Mouse (Mus musculus): Measurements from ENCODE around the gene Tcea3. TPM values are rescaled to one million over a fixed set of nuclear protein-coding genes. Genes with fewer than 3 reads are reported as not detected.
A peak's percentile ranks its signal among the peaks of the same experiment; 100 is the strongest.

Gene Tcea3
- polyA plus RNA-seq, 1 experiment, result 57.1 TPM

DNA sequence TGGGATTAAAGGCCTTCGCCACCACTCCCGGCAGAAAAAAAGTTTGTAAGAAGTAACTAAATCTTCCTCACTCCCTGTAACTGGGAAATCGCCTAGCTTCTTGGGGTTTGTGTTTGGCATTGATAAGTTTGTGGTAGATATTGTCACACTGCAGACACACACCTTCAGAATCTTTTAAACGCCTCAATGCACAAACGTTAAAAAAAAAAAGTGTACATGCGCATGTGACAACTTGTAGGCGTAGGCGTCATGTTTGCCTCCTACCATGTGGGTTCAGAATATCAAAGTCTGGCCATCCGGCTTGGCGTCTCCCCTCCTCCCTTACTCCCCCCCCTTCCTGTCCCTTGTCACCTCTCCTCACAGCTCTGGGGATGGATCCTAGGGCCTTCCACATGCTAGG, 9.2 kb downstream of the Tcea3 start:
- no peaks in the 10 kb centered on the region for H3K9me3 ChIP-seq (replicated peaks; ENCODE audit: control insufficient read depth, insufficient read depth, low read length, poor library complexity, severe bottlenecking)
- H3K4me3 ChIP-seq (ENCODE audit: low read depth, low read length), result no peak overlapping the region
- no peak overlapping the region for H3K27ac ChIP-seq (ENCODE audit: insufficient read depth, low read length)
- H3K27me3 ChIP-seq (ENCODE audit: control insufficient read depth, insufficient read depth, low read length, poor library complexity, severe bottlenecking), result no peaks in the 10 kb centered on the region
- H3K4me1 ChIP-seq (ENCODE audit: control insufficient read depth, insufficient read depth, low read length), result no peaks in the 10 kb centered on the region
- H3K36me3 ChIP-seq (ENCODE audit: control insufficient read depth, insufficient read depth, low read length, poor library complexity, severe bottlenecking), result peaks cover 6% of the 10 kb centered on the region; the same call in 1 of the 2 replicates
- TF ChIP-seq CTCF (IDR thresholded peaks at IDR 0.05; ENCODE audit: low read depth, low read length), result no peak
- no peak for TF ChIP-seq EP300 (IDR thresholded peaks at IDR 0.05; ENCODE audit: insufficient read depth, low read depth, low read length)
- no peak for TF ChIP-seq POLR2A (IDR thresholded peaks at IDR 0.05; ENCODE audit: insufficient read depth, low read length)
- H3K9ac ChIP-seq (ENCODE audit: low read depth, poor library complexity, severe bottlenecking), result no peak overlapping the region

DNA sequence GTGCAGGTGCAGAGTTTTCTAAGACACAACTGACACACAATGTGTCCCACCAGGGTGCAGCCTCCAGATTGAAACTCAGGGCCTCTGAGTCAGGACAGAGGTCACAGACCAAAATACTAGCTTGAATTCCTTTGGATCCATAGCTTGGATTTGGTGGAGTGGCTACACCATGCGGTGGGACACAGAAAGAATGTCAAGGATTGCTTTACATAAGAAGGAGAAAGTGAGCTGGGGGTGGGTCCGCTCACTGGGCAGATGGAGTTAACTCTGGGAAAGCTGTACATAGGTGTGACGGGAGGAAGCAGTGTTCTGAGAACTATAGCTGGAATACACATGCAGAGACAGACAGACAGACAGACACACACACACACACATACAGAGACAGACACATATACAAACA, 12.4 kb downstream of the Tcea3 start:
- Histone ChIP-seq H3K27ac (ENCODE audit: insufficient read depth, low read length) (no peak overlapping the region), H3K4me3 (ENCODE audit: low read depth, low read length) (no peak overlapping the region), H3K4me1 (ENCODE audit: control insufficient read depth, insufficient read depth, low read length) (no peaks in the 10 kb centered on the region), H3K9me3 (replicated peaks; ENCODE audit: control insufficient read depth, insufficient read depth, low read length, poor library complexity, severe bottlenecking) (no peaks in the 10 kb centered on the region), H3K9ac (ENCODE audit: low read depth, poor library complexity, severe bottlenecking) (no peak overlapping the region), H3K36me3 (ENCODE audit: control insufficient read depth, insufficient read depth, low read length, poor library complexity, severe bottlenecking) (peaks cover 6% of the 10 kb centered on the region; the same call in 1 of the 2 replicates), H3K27me3 (ENCODE audit: control insufficient read depth, insufficient read depth, low read length, poor library complexity, severe bottlenecking) (no peaks in the 10 kb centered on the region)
- TF ChIP-seq CTCF (IDR thresholded peaks at IDR 0.05; ENCODE audit: low read depth, low read length), result no peak
- TF ChIP-seq POLR2A (IDR thresholded peaks at IDR 0.05; ENCODE audit: insufficient read depth, low read length), result no peak
- no peak for TF ChIP-seq EP300 (IDR thresholded peaks at IDR 0.05; ENCODE audit: insufficient read depth, low read depth, low read length)

DNA sequence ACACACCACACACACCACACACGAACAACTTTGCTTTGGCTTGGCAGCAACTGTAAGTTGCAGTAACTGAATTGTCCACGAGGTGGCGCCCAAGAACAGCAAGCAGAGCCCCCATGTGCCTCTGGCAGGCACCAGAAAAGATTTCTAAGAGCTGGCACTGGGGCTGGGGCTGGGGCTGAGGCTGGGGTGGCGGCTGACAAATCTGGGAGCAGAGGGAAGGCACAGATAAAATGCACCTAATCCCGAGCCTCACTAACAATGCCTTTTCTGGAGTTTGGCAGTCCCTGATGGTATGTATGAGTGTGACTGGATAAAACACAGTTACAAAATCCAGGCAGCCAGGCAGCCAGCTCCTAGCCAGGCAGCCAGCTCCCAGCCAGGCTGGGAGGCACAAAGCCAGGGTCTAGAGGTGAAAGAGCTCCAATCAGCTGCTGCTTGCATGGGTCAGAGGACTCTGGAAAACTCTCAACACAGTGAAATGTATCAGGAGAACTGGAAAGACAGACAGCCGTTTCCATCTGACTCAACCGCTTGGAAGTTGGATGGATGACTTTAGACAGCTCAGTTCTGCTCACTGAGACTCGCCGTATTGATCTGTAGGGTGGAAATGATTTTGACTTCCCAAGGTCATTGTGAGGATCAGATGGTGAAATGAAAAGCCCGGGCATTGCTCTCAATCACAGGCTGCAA, 13.1 kb downstream of the Tcea3 start:
- H3K4me3 ChIP-seq (ENCODE audit: low read depth, low read length), result no peak overlapping the region
- H3K9ac ChIP-seq (ENCODE audit: low read depth, poor library complexity, severe bottlenecking), result no peak overlapping the region
- H3K27me3 ChIP-seq (ENCODE audit: control insufficient read depth, insufficient read depth, low read length, poor library complexity, severe bottlenecking), result no peaks in the 10 kb centered on the region
- peaks cover 6% of the 10 kb centered on the region; the same call in 1 of the 2 replicates for H3K36me3 ChIP-seq (ENCODE audit: control insufficient read depth, insufficient read depth, low read length, poor library complexity, severe bottlenecking)
- no peaks in the 10 kb centered on the region for H3K9me3 ChIP-seq (replicated peaks; ENCODE audit: control insufficient read depth, insufficient read depth, low read length, poor library complexity, severe bottlenecking)
- no peaks in the 10 kb centered on the region for H3K4me1 ChIP-seq (ENCODE audit: control insufficient read depth, insufficient read depth, low read length)
- H3K27ac ChIP-seq (ENCODE audit: insufficient read depth, low read length), result no peak overlapping the region
- TF ChIP-seq POLR2A (IDR thresholded peaks at IDR 0.05; ENCODE audit: insufficient read depth, low read length) (no peak), EP300 (IDR thresholded peaks at IDR 0.05; ENCODE audit: insufficient read depth, low read depth, low read length) (no peak), CTCF (IDR thresholded peaks at IDR 0.05; ENCODE audit: low read depth, low read length) (peak; percentile 87)

DNA sequence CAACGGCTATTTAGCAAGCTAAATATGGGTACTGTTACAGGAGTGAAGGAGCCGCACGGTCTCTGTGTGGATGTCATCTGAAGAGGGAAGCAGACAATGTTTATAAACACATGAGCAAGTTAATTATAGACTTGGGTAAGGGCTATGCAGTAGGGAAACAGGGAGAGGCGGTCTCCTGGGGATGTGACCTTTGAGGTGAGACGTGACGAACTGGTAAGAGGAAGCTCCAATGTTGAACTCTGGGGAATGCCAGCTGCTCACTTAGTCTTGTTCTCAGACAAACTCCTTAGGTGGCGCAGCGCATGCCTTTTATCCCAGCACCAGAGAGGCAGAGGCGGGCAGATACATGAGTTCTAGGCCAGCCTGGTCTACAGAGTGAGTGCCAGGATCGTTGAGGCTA, 14.4 kb downstream of the Tcea3 start:
- Histone ChIP-seq H3K9me3 (replicated peaks; ENCODE audit: control insufficient read depth, insufficient read depth, low read length, poor library complexity, severe bottlenecking) (no peaks in the 10 kb centered on the region), H3K27me3 (ENCODE audit: control insufficient read depth, insufficient read depth, low read length, poor library complexity, severe bottlenecking) (no peaks in the 10 kb centered on the region), H3K4me1 (ENCODE audit: control insufficient read depth, insufficient read depth, low read length) (no peaks in the 10 kb centered on the region), H3K36me3 (ENCODE audit: control insufficient read depth, insufficient read depth, low read length, poor library complexity, severe bottlenecking) (peaks cover 6% of the 10 kb centered on the region; the same call in 1 of the 2 replicates), H3K9ac (ENCODE audit: low read depth, poor library complexity, severe bottlenecking) (no peak overlapping the region), H3K4me3 (ENCODE audit: low read depth, low read length) (no peak overlapping the region), H3K27ac (ENCODE audit: insufficient read depth, low read length) (no peak overlapping the region)
- TF ChIP-seq CTCF (IDR thresholded peaks at IDR 0.05; ENCODE audit: low read depth, low read length) (no peak), EP300 (IDR thresholded peaks at IDR 0.05; ENCODE audit: insufficient read depth, low read depth, low read length) (no peak), POLR2A (IDR thresholded peaks at IDR 0.05; ENCODE audit: insufficient read depth, low read length) (no peak)

DNA sequence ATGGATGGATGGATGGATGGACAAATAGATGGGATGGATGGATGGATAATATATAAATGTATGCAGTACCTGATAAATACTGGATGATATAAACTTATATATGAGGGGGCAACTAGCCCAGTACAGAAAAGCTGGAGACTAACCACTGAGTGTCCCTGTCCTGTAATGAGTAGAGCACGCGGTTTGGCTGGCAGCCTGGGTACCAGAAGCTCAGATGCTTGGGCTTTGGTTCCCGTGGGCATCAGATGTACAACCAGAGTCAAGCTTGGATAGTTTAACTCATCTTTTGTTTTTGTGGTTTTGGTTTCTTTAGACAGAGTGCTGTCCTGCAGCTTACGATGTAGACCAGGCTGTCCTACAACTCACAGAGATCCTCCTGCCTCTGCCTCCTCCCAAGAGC, 16.0 kb downstream of the Tcea3 start:
- Histone ChIP-seq H3K27ac (ENCODE audit: insufficient read depth, low read length) (no peak overlapping the region), H3K36me3 (ENCODE audit: control insufficient read depth, insufficient read depth, low read length, poor library complexity, severe bottlenecking) (no peaks in the 10 kb centered on the region), H3K9me3 (replicated peaks; ENCODE audit: control insufficient read depth, insufficient read depth, low read length, poor library complexity, severe bottlenecking) (no peaks in the 10 kb centered on the region), H3K4me1 (ENCODE audit: control insufficient read depth, insufficient read depth, low read length) (no peaks in the 10 kb centered on the region), H3K4me3 (ENCODE audit: low read depth, low read length) (no peak overlapping the region), H3K9ac (ENCODE audit: low read depth, poor library complexity, severe bottlenecking) (no peak overlapping the region), H3K27me3 (ENCODE audit: control insufficient read depth, insufficient read depth, low read length, poor library complexity, severe bottlenecking) (no peaks in the 10 kb centered on the region)
- TF ChIP-seq POLR2A (IDR thresholded peaks at IDR 0.05; ENCODE audit: insufficient read depth, low read length) (no peak), EP300 (IDR thresholded peaks at IDR 0.05; ENCODE audit: insufficient read depth, low read depth, low read length) (no peak)

DNA sequence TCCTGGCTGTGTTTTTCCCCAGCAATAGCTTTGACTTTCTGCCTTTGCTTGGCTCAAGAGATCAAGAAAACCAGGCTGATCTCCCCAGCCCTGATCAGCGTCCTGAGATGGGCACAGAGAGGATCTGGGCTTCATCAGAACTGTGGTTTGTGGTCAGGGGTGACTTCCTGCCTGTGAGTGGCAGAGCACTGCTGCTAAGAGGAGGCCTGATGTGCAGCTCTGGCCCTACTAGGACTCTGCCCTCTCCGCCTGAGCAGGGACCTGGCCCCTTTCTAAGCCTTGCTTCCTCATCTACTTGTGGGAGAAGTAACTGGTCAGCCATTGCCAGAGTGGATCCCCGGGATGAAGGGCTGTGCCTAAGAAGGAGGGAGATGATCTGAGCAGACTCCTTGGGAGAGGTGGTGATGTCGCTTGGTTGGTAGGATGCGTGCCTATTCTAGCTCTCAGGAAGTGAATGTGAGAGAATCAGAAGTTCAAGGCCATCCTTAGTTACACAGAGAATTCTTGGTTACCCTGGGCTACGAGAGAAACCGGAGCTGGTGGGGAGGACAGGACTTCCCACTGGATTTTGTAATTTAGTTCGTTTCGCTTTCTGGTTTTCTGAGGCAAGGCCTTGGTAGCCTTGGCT, 19.3 kb downstream of the Tcea3 start:
- H3K4me1 ChIP-seq (ENCODE audit: control insufficient read depth, insufficient read depth, low read length), result no peaks in the 10 kb centered on the region
- no peaks in the 10 kb centered on the region for H3K36me3 ChIP-seq (ENCODE audit: control insufficient read depth, insufficient read depth, low read length, poor library complexity, severe bottlenecking)
- no peak overlapping the region for H3K27ac ChIP-seq (ENCODE audit: insufficient read depth, low read length)
- H3K9ac ChIP-seq (ENCODE audit: low read depth, poor library complexity, severe bottlenecking), result no peak overlapping the region
- TF ChIP-seq EP300 (IDR thresholded peaks at IDR 0.05; ENCODE audit: insufficient read depth, low read depth, low read length) (no peak), CTCF (IDR thresholded peaks at IDR 0.05; ENCODE audit: low read depth, low read length) (no peak), POLR2A (IDR thresholded peaks at IDR 0.05; ENCODE audit: insufficient read depth, low read length) (no peak)
- H3K27me3 ChIP-seq (ENCODE audit: control insufficient read depth, insufficient read depth, low read length, poor library complexity, severe bottlenecking), result no peaks in the 10 kb centered on the region
- H3K4me3 ChIP-seq (ENCODE audit: low read depth, low read length), result no peak overlapping the region
- no peaks in the 10 kb centered on the region for H3K9me3 ChIP-seq (replicated peaks; ENCODE audit: control insufficient read depth, insufficient read depth, low read length, poor library complexity, severe bottlenecking)
